Mouse (Mus musculus) thymus, postnatal 14 days (tissue): ENCODE data around the gene Dnaja3.

Experiments
- DNase-seq: peaks from one replicate; pipeline ENCODE4 v3.0.0; 2021

Gene Dnaja3

DNA sequence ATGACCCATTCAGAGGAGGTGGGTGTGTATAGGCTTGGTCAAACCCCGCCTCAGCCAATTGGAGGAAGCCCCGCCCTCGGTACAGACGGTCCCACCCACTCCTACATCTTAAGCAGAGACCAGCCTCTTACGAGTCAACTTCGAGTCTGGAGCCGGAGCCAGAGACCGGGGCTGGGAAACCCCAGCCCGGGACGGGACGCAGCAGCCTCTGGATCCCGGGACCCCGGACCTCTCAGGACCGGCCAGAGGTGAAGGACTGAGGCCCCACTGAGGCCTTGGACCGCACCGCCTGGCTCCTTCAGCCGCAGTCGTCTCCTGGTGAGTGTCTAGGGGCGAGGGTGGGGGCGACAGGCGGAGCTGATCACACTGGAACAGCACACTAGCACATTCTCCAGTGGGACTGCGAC lies at the start of gene Dnaja3, which contains the start of gene Vasn:
Dnaja3 (plus strand) TSS at position 159 of the 407 bp plus-strand sequence.
Vasn (plus strand) TSS at position 111 of the 407 bp plus-strand sequence.
- peak; percentile 43 for DNase-seq

GRCm38 (mm10) chr16:4590236-4590635 lies 49.6 kb upstream of the Dnaja3 start:
- DNase-seq, result no peak

DNA sequence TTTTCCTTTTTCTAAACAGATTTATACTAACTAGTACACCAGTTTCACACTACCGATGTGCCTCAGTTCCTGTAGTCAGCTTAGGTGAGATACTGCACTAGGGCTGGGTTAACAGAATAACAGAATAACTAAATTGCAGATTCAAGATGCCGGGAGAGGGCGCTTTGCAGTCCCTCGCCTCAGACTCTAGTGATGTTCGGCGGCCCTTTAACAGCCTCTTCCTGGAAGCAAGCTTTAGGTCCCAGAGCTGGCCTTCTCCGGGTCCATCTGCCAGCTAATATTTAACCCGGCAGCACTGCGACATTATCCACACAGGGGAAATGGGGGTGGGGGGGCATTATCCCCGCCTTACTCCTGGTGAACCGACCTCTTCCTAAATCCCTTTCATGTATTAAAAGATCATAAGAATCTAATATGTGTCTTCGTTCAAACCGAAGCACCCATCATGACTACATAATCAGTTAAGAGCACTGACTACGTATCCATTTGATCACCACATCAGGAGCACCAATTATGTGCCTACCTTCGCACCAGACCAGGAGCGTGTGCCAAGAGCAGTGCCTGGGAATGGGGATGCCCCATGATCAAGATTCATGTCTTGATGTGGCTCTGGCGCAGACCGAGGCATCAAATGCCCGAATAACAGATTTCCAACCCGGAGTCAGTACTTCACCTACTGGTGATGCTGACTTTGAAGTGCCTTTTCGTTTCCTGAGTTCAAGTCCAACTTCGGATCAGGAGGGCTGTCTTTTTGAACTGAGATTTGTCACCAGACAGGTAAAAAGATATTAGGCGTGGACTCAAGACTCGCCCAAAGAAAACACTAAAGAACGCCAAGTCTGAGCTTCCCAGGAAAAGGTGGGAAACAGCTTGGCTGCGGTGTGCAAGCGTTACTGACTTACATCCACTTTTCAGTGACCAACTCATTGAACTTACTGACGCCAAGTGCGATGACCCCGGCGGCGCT lies 46.6 kb upstream of the Dnaja3 start:
- DNase-seq, result peak; percentile 64

DNA sequence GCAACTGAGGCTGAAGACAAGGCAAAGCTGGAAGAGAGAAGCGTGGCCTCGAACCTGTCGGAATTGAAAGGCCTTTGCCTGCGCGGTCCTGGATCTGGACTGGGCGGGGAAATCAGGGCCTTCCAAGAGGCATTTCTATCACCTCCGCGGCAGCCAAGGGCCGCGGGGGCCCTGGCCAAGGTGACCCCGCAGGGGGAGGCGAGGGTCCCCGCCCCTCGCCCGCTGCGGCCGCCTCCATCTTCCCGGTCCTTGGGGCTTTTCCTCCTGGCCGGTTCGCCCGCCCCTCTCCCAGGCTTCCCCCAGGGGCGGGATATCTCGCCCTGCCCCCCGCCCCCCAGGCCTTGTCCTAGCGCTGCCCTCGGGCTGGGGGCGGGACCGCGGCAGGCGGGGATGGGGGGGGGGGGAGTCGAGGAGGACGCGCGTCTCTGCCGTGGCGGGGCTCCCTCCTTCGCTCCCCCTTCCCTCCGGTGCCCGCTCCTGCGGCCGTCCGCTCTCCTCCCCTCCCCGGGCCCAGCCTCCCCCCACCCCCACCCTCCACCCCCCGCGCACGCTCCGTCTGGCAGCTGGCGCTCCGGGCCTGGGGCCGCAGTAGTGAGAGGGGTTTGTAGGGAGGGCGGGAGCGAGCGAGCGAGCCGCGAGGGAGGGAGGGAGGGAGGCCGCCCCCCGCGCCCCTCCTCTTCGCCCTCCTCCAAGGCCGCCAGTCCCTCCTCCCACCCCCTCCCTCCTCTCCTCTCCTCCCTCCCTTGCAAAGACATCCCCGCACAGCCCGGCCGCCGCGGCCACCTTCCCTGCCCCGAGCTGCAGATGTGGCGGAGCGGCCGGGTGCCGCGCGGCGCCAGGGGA lies 45.6 kb upstream of the Dnaja3 start, which contains the start of gene Glis2:
Glis2 (plus strand) TSS at position 743 of the 843 bp plus-strand sequence.
- DNase-seq, result peak; percentile 57

DNA sequence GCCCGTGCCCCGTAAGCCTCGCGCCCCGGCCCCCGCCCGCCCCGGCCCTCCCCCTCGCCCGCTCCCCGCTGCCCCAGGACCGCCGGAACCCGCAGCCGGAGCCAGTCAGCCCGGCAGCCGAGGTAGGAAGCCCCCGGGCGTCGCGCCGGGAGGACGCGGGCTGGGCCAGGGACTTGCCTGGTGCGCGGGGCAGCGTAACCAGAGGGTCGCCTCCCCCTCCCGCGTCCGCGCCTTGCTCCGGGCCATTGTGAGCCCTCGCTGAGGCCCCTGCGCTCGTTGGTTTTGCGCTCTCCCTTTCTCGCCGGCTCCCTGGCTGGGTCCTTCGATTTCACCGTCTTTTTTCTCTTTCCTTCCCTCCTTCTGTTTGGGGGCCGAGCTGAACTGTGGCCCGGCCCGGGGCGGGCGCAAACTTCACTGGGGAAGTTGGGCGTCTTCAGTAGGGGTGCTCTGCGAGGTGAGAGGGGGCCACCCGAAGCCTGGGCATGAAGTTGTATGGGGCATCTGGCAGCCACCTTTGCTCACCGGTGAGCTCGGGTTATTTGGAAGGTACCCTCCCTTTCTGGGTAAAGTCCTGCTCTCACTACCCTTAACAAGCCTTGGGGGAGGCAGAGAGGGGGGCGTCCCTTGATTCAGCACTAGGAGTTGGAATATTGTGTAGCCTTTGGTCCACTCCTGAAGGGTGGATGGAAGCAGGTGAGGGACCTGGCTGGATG lies 44.8 kb upstream of the Dnaja3 start:
- DNase-seq, result no peak

DNA sequence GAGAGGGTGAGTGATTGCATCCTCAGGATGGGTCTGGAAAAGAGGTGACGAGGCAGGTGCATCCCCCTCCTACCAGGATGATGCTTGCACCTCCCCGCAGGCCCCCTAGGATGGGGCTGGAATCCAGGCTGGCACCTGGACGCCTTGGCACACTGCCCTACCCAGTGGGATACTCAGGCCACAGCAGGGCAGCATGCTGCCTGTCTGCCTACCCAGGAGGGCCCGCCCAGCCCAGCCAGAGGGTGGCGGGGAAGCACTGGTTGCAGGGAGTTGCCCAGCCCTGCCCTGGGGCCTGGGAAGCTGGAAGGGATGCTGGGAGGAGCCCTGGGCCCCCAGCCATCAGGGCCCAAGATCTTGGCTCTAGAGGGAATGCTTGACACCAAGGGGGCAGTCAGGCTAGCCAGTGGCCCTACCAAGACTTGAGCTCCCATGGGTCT lies 44.2 kb upstream of the Dnaja3 start:
- no peak for DNase-seq

GRCm38 (mm10) chr16:4596141-4596728 lies 43.6 kb upstream of the Dnaja3 start:
- no peak for DNase-seq

DNA sequence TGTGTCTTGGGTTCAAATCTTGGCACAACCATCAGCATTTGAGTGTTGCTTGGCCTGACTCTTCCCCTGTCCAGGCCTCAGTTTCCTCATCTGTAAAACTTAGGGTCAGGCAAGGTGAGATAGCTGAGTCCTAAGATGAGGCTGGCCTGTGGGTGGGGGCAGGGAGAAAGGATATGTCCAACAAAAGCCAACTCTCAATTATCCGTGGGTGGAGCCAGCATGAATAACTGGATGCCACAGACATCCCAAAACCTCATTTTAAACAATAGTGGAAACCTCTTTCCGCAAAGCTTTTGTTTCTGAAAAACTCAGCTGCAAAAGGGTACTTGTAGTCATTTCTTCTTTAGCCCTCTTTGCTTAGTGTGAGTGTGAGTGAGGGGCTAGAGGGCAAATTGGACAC lies 43.0 kb upstream of the Dnaja3 start:
- DNase-seq, result no peak

DNA sequence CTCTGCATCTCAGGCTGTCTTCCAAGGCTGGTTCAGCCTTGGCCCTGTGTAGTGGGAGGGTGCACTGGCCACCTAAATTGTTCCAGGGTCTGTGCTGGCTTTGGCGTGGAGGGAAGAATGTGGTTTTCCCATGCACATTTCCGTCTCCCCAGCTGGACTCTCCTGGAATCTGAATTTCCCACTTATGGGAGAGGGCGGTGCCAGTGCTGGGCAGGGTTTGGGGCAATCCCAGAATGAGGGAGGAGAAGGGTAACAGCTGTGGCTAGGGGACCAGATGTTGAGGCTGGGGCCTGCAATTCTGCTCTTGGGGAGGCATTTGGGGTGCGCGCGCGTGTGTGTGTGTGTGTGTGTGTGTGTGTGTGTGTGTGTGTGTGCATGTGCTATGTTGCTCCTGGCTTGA lies 42.5 kb upstream of the Dnaja3 start:
- DNase-seq, result no peak

GRCm38 (mm10) chr16:4598041-4598440 lies 41.7 kb upstream of the Dnaja3 start:
- no peak for DNase-seq

- no peak for DNase-seq
Measured at GRCm38 (mm10) chr16:4598891-4599543, 40.8 kb upstream of the Dnaja3 start.

DNA sequence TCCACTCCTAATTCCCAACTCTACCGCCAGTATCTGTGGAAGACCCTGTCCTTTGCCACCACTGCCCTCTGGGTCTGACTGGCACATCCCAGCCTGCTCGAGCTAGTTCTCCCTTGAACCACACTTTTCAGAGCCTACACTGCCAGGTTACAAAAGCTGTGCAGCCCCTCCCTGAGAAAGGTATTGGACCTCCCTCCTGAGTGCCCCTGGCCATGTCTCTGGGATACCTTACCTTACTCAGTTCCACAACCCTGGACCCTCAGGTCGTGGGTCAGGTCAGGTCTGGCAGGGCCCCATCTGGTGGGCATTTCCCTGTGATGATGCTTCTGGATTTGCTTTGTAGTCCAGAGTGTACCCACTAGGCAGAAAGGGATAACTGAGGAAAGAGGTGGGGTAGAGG lies 40.2 kb upstream of the Dnaja3 start:
- DNase-seq, result no peak

- no peak for DNase-seq
Measured at GRCm38 (mm10) chr16:4600701-4601310, 39.0 kb upstream of the Dnaja3 start.

DNA sequence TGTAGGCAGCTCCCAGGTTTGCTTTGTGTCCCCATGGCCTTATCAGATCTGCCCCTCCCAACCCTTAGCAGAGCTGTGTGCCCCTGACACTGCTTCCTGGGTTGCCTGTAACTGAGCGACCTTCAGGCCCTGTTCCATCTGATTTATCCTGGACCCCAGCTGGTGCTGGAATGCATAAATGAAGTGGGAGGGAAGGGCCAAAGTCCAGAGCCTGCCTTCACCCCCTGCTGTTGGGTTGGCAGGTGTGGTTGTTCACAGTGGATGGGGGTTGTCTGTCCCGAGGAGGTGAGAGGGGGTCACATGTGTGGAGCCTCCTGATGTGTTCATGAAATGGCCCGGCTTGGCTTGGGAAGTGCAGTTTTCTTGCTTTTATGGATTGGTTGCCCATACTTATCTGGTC lies 37.6 kb upstream of the Dnaja3 start:
- no peak for DNase-seq

DNA sequence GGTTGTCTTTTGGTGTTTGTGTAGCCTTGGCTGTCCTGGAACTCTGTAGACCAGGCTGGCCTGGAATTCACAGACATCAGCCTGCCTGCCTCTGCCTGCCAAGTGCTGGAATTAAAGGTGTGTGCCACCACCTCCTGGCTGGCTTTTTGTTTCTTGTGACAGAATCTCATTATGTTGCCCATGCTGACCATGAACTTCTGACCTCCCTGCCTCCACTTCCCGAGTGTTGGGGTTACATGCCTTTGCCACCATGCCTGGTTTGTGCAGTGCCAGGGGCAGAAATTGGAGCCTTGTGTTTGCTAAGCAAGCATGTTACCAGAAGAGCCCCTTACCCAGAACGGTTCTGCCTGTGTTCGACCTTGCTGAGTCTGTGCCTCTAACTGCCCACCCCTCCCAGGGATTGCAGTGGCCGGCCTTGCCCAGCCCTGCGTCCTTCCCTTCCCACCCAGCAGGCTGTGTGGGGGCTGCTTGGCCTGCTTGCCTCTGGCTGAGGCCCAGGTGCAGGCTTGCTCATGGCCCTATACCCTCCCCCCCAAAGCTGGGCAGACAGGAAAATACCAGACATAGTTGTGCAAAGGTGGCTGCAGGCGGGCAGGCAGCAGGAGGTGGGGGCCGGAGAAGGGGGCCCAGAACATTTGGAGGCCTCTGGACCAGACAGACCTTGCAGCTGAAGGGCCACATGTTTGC lies 36.9 kb upstream of the Dnaja3 start:
- DNase-seq, result no peak

GRCm38 (mm10) chr16:4603453-4603837 lies 36.3 kb upstream of the Dnaja3 start:
- no peak for DNase-seq

DNA sequence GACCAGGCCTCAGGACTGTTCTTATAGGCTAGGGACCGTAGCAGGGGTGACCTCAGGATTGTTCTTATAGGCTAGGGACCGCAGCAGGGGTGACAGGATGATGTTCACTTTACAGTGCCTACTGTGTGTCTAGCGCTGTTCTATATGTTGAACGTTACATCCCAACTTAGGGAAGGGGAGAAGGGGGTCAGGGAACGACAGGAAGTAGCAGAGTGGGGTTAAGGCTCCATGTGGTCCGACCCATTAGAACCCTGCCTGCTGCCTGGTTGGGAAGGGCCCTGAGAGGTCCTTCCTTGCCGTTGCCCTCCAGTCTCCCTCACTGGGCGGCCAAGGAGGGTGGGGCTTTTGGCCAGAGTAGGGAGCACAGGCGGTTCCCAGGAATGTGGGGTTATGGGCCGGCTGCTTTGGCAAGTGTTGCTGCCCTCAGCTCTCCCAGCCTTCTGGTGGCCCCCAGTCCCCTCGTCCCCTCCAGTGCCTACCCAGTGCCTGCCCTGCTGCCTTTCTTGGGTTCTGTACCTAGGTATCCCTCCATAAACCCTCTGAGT lies 35.4 kb upstream of the Dnaja3 start:
- DNase-seq, result no peak

- no peak for DNase-seq
Measured at GRCm38 (mm10) chr16:4605514-4606131, 34.2 kb upstream of the Dnaja3 start.

- DNase-seq, result no peak
Measured at GRCm38 (mm10) chr16:4606431-4607084, 33.2 kb upstream of the Dnaja3 start.
